Mouse (Mus musculus): ENCODE measurements around the gene Rmdn3. TPM values are rescaled to one million over a fixed set of nuclear protein-coding genes. Genes with fewer than 3 reads are reported as not detected.

The Rmdn3 gene
- polyA plus RNA-seq, 1 experiment: not detected

DNA sequence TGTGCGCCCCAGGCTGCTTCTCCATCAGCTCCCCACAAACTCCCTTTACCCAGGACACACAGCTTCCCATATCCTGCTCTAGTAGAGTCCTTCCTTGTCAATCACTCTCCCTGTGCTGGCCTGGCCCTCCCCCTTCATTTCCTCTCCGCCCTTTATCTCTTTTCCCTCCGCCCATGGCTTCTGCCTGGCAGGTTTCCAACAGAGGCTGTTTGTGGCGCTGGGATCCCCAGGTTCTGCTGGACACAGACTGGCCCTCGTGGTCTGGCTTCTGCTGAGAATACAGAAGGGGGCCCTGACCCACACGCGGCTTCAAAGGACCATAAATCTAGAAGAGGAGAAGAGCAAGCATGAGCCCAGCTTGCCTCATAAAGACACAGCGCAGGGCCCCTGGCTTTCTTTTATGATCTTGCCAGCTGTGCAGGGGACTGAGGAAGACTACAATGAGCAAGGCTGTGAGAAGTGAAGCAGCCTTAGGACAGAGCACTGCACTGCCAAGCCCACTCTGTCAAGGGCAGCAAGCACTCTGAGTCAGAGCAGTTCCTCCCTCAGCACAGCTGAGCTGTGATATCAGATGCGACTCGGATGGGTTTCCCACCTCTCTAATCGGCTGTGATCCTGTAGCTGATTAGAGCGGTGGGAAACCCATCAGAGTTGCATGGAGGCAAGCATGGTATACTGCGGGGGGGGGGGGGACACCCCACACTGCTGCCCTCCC lies 16.2 kb upstream of the Rmdn3 start:
- 25% methylated on average over 13 of the region's 13 CpGs for WGBS
- TF ChIP-seq POLR2A (IDR thresholded peaks at IDR 0.05; ENCODE audit: insufficient read depth, low read depth, low read length): no peak
- TF ChIP-seq CTCF (IDR thresholded peaks at IDR 0.05; ENCODE audit: insufficient read depth, low read depth, low read length): no peak
- Histone ChIP-seq H3K4me1 (ENCODE audit: control insufficient read depth, insufficient read depth, low read length) (peaks cover 54% of the 10 kb centered on the region), H3K27ac (ENCODE audit: insufficient read depth, low read depth, low read length) (peak overlapping the region; percentile 76), H3K4me3 (ENCODE audit: insufficient read depth, low read depth, low read length) (no peak overlapping the region)

- no peak for TF ChIP-seq POLR2A (IDR thresholded peaks at IDR 0.05; ENCODE audit: insufficient read depth, low read depth, low read length)
- TF ChIP-seq CTCF (IDR thresholded peaks at IDR 0.05; ENCODE audit: insufficient read depth, low read depth, low read length): no peak
- Histone ChIP-seq H3K27ac (ENCODE audit: insufficient read depth, low read depth, low read length) (peak overlapping the region; percentile 76), H3K4me3 (ENCODE audit: insufficient read depth, low read depth, low read length) (no peak overlapping the region), H3K4me1 (ENCODE audit: control insufficient read depth, insufficient read depth, low read length) (peaks cover 59% of the 10 kb centered on the region)
- 68% methylated on average over 7 of the region's 7 CpGs for WGBS
Observed at GRCm38 (mm10) chr2:119172446-119172845, 15.6 kb upstream of the Rmdn3 start.

- WGBS: 81% methylated on average over 8 of the region's 8 CpGs
- TF ChIP-seq CTCF (IDR thresholded peaks at IDR 0.05; ENCODE audit: insufficient read depth, low read depth, low read length) (no peak), POLR2A (IDR thresholded peaks at IDR 0.05; ENCODE audit: insufficient read depth, low read depth, low read length) (no peak)
Observed at GRCm38 (mm10) chr2:119171574-119171973, 14.7 kb upstream of the Rmdn3 start.

GRCm38 (mm10) chr2:119170282-119170681 lies 13.4 kb upstream of the Rmdn3 start:
- H3K4me1 ChIP-seq (ENCODE audit: control insufficient read depth, insufficient read depth, low read length): peaks cover 61% of the 10 kb centered on the region
- H3K27ac ChIP-seq (ENCODE audit: insufficient read depth, low read depth, low read length): no peak overlapping the region
- WGBS: 88% methylated on average over 2 of the region's 2 CpGs
- H3K4me3 ChIP-seq (ENCODE audit: insufficient read depth, low read depth, low read length): no peak overlapping the region
- no peak for TF ChIP-seq CTCF (IDR thresholded peaks at IDR 0.05; ENCODE audit: insufficient read depth, low read depth, low read length)
- TF ChIP-seq POLR2A (IDR thresholded peaks at IDR 0.05; ENCODE audit: insufficient read depth, low read depth, low read length): no peak

More at GRCm38 (mm10) chr2:119171574-119171973, 14.7 kb upstream of the Rmdn3 start:
- Histone ChIP-seq H3K4me3 (ENCODE audit: insufficient read depth, low read depth, low read length) (no peak overlapping the region), H3K27ac (ENCODE audit: insufficient read depth, low read depth, low read length) (no peak overlapping the region), H3K4me1 (ENCODE audit: control insufficient read depth, insufficient read depth, low read length) (peaks cover 65% of the 10 kb centered on the region)

- TF ChIP-seq POLR2A (IDR thresholded peaks at IDR 0.05; ENCODE audit: insufficient read depth, low read depth, low read length): no peak
- no peak for TF ChIP-seq CTCF (IDR thresholded peaks at IDR 0.05; ENCODE audit: insufficient read depth, low read depth, low read length)
- WGBS: 7% methylated on average over 26 of the region's 26 CpGs
- Histone ChIP-seq H3K27ac (ENCODE audit: insufficient read depth, low read depth, low read length) (no peak overlapping the region), H3K4me1 (ENCODE audit: control insufficient read depth, insufficient read depth, low read length) (peaks cover 37% of the 10 kb centered on the region), H3K4me3 (ENCODE audit: insufficient read depth, low read depth, low read length) (peak overlapping the region; percentile 52)
Observed at GRCm38 (mm10) chr2:119167866-119168256, 11.0 kb upstream of the Rmdn3 start.

DNA sequence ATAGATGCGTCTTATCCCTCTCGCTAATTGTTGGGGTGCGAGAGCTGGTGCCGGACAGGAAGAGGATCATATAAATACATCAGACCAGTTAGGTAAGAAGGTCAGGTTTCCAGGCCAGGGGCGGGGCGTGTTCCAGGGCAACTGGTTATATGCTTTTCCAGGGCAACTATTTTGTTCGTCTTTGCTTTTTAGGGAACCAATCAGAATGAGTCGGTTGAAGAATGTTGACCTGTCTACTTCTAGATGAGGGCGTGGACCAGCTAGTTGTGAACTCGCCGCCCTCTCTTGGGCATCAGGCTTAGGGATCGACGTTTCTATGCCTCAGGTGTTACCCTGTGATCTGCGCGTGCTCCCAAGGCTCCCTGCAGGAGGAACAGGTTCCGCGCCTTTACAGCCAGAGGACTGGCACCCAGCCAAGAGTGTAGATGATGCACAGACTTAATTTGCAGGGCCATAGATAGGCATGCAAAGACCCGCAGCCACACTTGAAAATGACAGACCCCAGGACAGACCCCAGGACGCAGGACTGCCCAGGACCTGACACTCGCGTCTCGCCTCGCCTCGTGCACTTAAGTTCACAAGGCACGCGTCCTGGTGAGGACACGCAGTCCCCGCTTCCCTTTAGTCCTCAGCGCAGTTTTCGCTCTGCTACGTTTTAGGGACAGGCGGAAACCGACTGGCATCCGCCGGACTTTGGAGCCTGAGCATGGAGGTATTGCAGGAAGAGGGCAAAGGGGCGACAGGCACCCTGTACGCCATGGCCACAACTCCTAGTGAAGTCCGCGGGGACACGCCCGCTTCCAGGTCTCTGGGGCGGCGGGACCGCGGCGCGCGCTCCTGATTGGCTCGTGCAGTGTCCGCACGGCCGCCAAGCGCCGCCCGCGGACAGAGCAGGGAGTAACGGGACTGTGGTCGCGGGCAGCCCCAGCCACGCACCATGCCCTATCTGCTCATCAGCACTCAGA lies 10.3 kb upstream of the Rmdn3 start, which contains the start of gene Gchfr:
Gene Gchfr (plus strand): TSS at position 873 of the 965 bp plus-strand sequence.
- no peak for TF ChIP-seq POLR2A (IDR thresholded peaks at IDR 0.05; ENCODE audit: insufficient read depth, low read depth, low read length)
- TF ChIP-seq CTCF (IDR thresholded peaks at IDR 0.05; ENCODE audit: insufficient read depth, low read depth, low read length): no peak
- WGBS: under 1% methylated on average over 60 of the region's 60 CpGs
- peaks cover 31% of the 10 kb centered on the region for H3K4me1 ChIP-seq (ENCODE audit: control insufficient read depth, insufficient read depth, low read length)
- no peak within 1 kb of the TSS for H3K27ac ChIP-seq (ENCODE audit: insufficient read depth, low read depth, low read length)
- H3K4me3 ChIP-seq (ENCODE audit: insufficient read depth, low read depth, low read length): peak within 1 kb of the TSS; percentile 52

GRCm38 (mm10) chr2:119165401-119165800 lies 8.6 kb upstream of the Rmdn3 start:
- Histone ChIP-seq H3K27ac (ENCODE audit: insufficient read depth, low read depth, low read length) (no peak overlapping the region), H3K4me3 (ENCODE audit: insufficient read depth, low read depth, low read length) (no peak overlapping the region), H3K4me1 (ENCODE audit: control insufficient read depth, insufficient read depth, low read length) (peaks cover 23% of the 10 kb centered on the region)
- TF ChIP-seq POLR2A (IDR thresholded peaks at IDR 0.05; ENCODE audit: insufficient read depth, low read depth, low read length): no peak
- no peak for TF ChIP-seq CTCF (IDR thresholded peaks at IDR 0.05; ENCODE audit: insufficient read depth, low read depth, low read length)

DNA sequence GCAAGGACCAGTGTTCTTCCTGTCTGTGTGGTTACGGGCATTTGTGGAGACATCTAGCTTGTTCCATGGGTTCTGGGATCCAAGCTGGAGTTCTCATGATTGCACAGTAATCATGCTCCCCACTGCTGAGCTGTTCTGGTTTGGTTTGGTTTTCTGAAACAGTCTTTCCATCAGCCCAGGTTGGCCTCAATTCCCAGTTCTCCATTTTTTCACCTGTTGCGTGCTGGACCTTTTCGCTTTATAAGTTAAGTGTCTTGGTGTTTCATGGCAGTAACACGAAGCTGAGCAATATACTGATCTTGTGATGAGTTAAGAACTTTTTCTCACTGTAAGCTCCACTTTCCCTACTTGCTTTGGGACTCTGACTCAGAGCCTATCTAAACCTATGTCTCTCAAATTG lies 7.2 kb upstream of the Rmdn3 start:
- Histone ChIP-seq H3K27ac (ENCODE audit: insufficient read depth, low read depth, low read length) (no peak overlapping the region), H3K4me3 (ENCODE audit: insufficient read depth, low read depth, low read length) (no peak overlapping the region), H3K4me1 (ENCODE audit: control insufficient read depth, insufficient read depth, low read length) (peaks cover 13% of the 10 kb centered on the region)
- WGBS: 90% methylated on average over 4 of the region's 4 CpGs
- no peak for TF ChIP-seq CTCF (IDR thresholded peaks at IDR 0.05; ENCODE audit: insufficient read depth, low read depth, low read length)

GRCm38 (mm10) chr2:119163135-119163534 lies 6.3 kb upstream of the Rmdn3 start:
- Histone ChIP-seq H3K27ac (ENCODE audit: insufficient read depth, low read depth, low read length) (no peak overlapping the region), H3K4me3 (ENCODE audit: insufficient read depth, low read depth, low read length) (no peak overlapping the region), H3K4me1 (ENCODE audit: control insufficient read depth, insufficient read depth, low read length) (peaks cover 13% of the 10 kb centered on the region)
- TF ChIP-seq POLR2A (IDR thresholded peaks at IDR 0.05; ENCODE audit: insufficient read depth, low read depth, low read length): no peak
- TF ChIP-seq CTCF (IDR thresholded peaks at IDR 0.05; ENCODE audit: insufficient read depth, low read depth, low read length): no peak
- WGBS: 78% methylated on average over 3 of the region's 3 CpGs

Data from olfactory bulb, adult 2 months (tissue).